Mouse (Mus musculus) CH12.LX (cell line): Measurements from ENCODE around the gene Cd70.

Experiments used
- CTCF ChIP-seq, 2 experiments: IDR thresholded peaks in 1 of 2; conservative IDR thresholded peaks in 1 of 2; 2 replicates each; pipeline ENCODE4 v1.5.1; 2011 to 2012; ENCODE audit warnings: low read depth in 2 of 2, low read length in 2 of 2, improper control_type of control experiment in 1 of 2, inconsistent platforms in 1 of 2, mild to moderate bottlenecking in 1 of 2, moderate library complexity in 1 of 2
- ETS1 ChIP-seq: conservative IDR thresholded peaks from 2 replicates; pipeline ENCODE4 v1.6.1; 2012; ENCODE audit warnings: low read depth, mild to moderate bottlenecking, inconsistent platforms, low read length, improper control_type of control experiment, moderate library complexity

- no peak for TF ChIP-seq CTCF (conservative IDR thresholded peaks at IDR 0.05 in 1 of 2, IDR thresholded peaks at IDR 0.05 in 1 of 2; ENCODE audit: low read depth in 2 of 2, low read length in 2 of 2)
- no peak for TF ChIP-seq ETS1
These were observed 30.8 kb downstream of the Cd70 start for GRCm38 (mm10) chr17:57118524-57119349.
